Mouse (Mus musculus): ENCODE measurements around the gene Eif3m.

GRCm38 (mm10) chr2:105016967-105017287, at the start of gene Eif3m:
- no peak for TF ChIP-seq CTCF (IDR thresholded peaks at IDR 0.05)
- no peak for TF ChIP-seq EP300 (IDR thresholded peaks at IDR 0.05)
